Mouse (Mus musculus) CH12.LX (cell line): ENCODE measurements around the gene Rnf10. TPM values are rescaled to one million over a fixed set of nuclear protein-coding genes. Genes with fewer than 3 reads are reported as not detected.

Source experiments
- DNase-seq: peaks from one replicate; pipeline ENCODE4 v3.0.0-alpha.2; 2013; ENCODE audit errors: extremely low read depth
- H3K27ac ChIP-seq: 2 replicates; pipeline ENCODE4 v1.5.1; 2012; ENCODE audit warnings: low read depth, mild to moderate bottlenecking, control low read depth, moderate library complexity; ENCODE audit not compliant: insufficient read depth
- H3K27me3 ChIP-seq: replicated peaks from 2 replicates; pipeline ENCODE3; 2012; ENCODE audit warnings: inconsistent platforms
- H3K36me3 ChIP-seq, 2 experiments: replicated peaks in 1 of 2; 2 replicates each; pipeline versions ENCODE3 to v1.6.1; 2012; ENCODE audit warnings: inconsistent platforms in 1 of 2, low read length in 1 of 2, mild to moderate bottlenecking in 1 of 2, mixed read lengths in 1 of 2, moderate library complexity in 1 of 2; ENCODE audit not compliant: control insufficient read depth in 1 of 2, insufficient read depth in 1 of 2
- H3K4me1 ChIP-seq, 2 experiments: 2 replicates each; pipeline ENCODE4 v1.6.1; 2012; ENCODE audit warnings: inconsistent platforms in 1 of 2, moderate library complexity in 1 of 2; ENCODE audit not compliant: insufficient read depth in 2 of 2, control insufficient read depth in 1 of 2
- H3K4me2 ChIP-seq: 2 replicates; pipeline ENCODE4 v1.6.1; 2012; ENCODE audit warnings: low read depth, mild to moderate bottlenecking, control low read depth; ENCODE audit not compliant: poor library complexity, insufficient read depth, severe bottlenecking
- H3K4me3 ChIP-seq, 3 experiments: fragments of 150-350 bp in 1 of 3; sonication (generic) in 1 of 3; replicated peaks in 1 of 3; 2 replicates each; pipeline versions ENCODE3 to v1.5.1; 2011 to 2012; ENCODE audit warnings: low read depth in 2 of 3, low read length in 2 of 3, mild to moderate bottlenecking in 2 of 3, moderate library complexity in 2 of 3, control low read depth in 1 of 3, improper control_type of control experiment in 1 of 3, inconsistent platforms in 1 of 3, mixed read lengths in 1 of 3; ENCODE audit not compliant: poor library complexity in 1 of 3
- H3K79me2 ChIP-seq: replicated peaks from 2 replicates; pipeline ENCODE4 v1.6.1; 2012; ENCODE audit warnings: mild to moderate bottlenecking, moderate library complexity; ENCODE audit not compliant: control insufficient read depth, poor library complexity, insufficient read depth, severe bottlenecking; ENCODE audit errors: extremely low read depth
- H3K9ac ChIP-seq: 2 replicates; pipeline ENCODE4 v1.6.1; 2012; ENCODE audit warnings: low read depth, mild to moderate bottlenecking, control low read depth, moderate library complexity; ENCODE audit not compliant: insufficient read depth
- H3K9me3 ChIP-seq: replicated peaks from 2 replicates; pipeline ENCODE3; 2012; ENCODE audit warnings: low read length, inconsistent platforms, mixed read lengths
- CTCF ChIP-seq, 2 experiments: IDR thresholded peaks in 1 of 2; conservative IDR thresholded peaks in 1 of 2; 2 replicates each; pipeline ENCODE4 v1.5.1; 2011 to 2012; ENCODE audit warnings: low read depth in 2 of 2, low read length in 2 of 2, improper control_type of control experiment in 1 of 2, inconsistent platforms in 1 of 2, mild to moderate bottlenecking in 1 of 2, moderate library complexity in 1 of 2
- ELF1 ChIP-seq: IDR thresholded peaks from 2 replicates; pipeline ENCODE4 v1.6.1; 2014; ENCODE audit warnings: low read depth, mild to moderate bottlenecking, inconsistent platforms, low read length, improper control_type of control experiment
- EP300 ChIP-seq: IDR thresholded peaks from 2 replicates; pipeline ENCODE4 v1.6.1; 2011; ENCODE audit warnings: low read length, improper control_type of control experiment
- GABPA ChIP-seq: IDR thresholded peaks from 2 replicates; pipeline ENCODE4 v1.6.1; 2012; ENCODE audit warnings: low read depth, low read length, improper control_type of control experiment, inconsistent platforms; ENCODE audit not compliant: insufficient replicate concordance
- HCFC1 ChIP-seq: IDR thresholded peaks from 2 replicates; pipeline ENCODE4 v1.6.1; 2012; ENCODE audit warnings: low read depth, mild to moderate bottlenecking, inconsistent platforms, low read length, improper control_type of control experiment
- JUN ChIP-seq: IDR thresholded peaks from 2 replicates; pipeline ENCODE4 v1.6.1; 2011; ENCODE audit warnings: low read depth, mild to moderate bottlenecking, low read length, improper control_type of control experiment, moderate library complexity; ENCODE audit not compliant: insufficient read depth
- JUND ChIP-seq: conservative IDR thresholded peaks from 2 replicates; pipeline ENCODE4 v1.6.1; 2011; ENCODE audit warnings: low read depth, low read length, improper control_type of control experiment
- KAT2A ChIP-seq: IDR thresholded peaks from 2 replicates; pipeline ENCODE4 v1.6.1; 2012; ENCODE audit warnings: low read length, improper control_type of control experiment, inconsistent platforms; ENCODE audit not compliant: insufficient replicate concordance
- MAFK ChIP-seq: IDR thresholded peaks from 2 replicates; pipeline ENCODE4 v1.6.1; 2011; ENCODE audit warnings: low read length, improper control_type of control experiment; ENCODE audit not compliant: insufficient replicate concordance
- MAX ChIP-seq: IDR thresholded peaks from 2 replicates; pipeline ENCODE4 v1.6.1; 2011; ENCODE audit warnings: low read length, improper control_type of control experiment
- MEF2A ChIP-seq: IDR thresholded peaks from 2 replicates; pipeline ENCODE4 v1.6.1; 2014; ENCODE audit warnings: low read depth, mild to moderate bottlenecking, inconsistent platforms, low read length, improper control_type of control experiment, borderline replicate concordance
- PAX5 ChIP-seq: IDR thresholded peaks from 2 replicates; pipeline ENCODE4 v1.6.1; 2012; ENCODE audit warnings: low read length, inconsistent platforms, mixed read lengths
- POLR2A ChIP-seq: IDR thresholded peaks from 2 replicates; pipeline ENCODE4 v1.6.1; 2011; ENCODE audit warnings: low read depth, mild to moderate bottlenecking, improper control_type of control experiment, low read length
- POLR2AphosphoS2 ChIP-seq: IDR thresholded peaks from 2 replicates; pipeline ENCODE4 v1.6.1; 2011; ENCODE audit warnings: low read depth, low read length, improper control_type of control experiment
- RAD21 ChIP-seq: IDR thresholded peaks from 2 replicates; pipeline ENCODE4 v1.6.1; 2011; ENCODE audit warnings: low read depth, mild to moderate bottlenecking, low read length, improper control_type of control experiment, moderate library complexity
- TBP ChIP-seq: conservative IDR thresholded peaks from 2 replicates; pipeline ENCODE4 v1.6.1; 2011; ENCODE audit warnings: low read depth, low read length, improper control_type of control experiment
- TCF12 ChIP-seq: IDR thresholded peaks from 2 replicates; pipeline ENCODE4 v1.6.1; 2014; ENCODE audit warnings: low read depth, mild to moderate bottlenecking, inconsistent platforms, low read length, improper control_type of control experiment
- UBTF ChIP-seq: IDR thresholded peaks from 2 replicates; pipeline ENCODE4 v1.6.1; 2012; ENCODE audit warnings: low read depth, mild to moderate bottlenecking, inconsistent platforms, low read length, improper control_type of control experiment, moderate library complexity
- USF1 ChIP-seq: IDR thresholded peaks from 2 replicates; pipeline ENCODE4 v1.6.1; 2014; ENCODE audit warnings: low read depth, mild to moderate bottlenecking, inconsistent platforms, low read length, improper control_type of control experiment
- ZKSCAN1 ChIP-seq: IDR thresholded peaks from 2 replicates; pipeline ENCODE4 v1.6.1; 2012; ENCODE audit warnings: low read depth, inconsistent platforms, low read length, improper control_type of control experiment, borderline replicate concordance
- ZNF384 ChIP-seq: IDR thresholded peaks from 2 replicates; pipeline ENCODE4 v1.6.1; 2012; ENCODE audit warnings: low read depth, low read length, improper control_type of control experiment, inconsistent platforms
- dilution Hi-C: fragments of 300-500 bp; cut with MboI; formaldehyde crosslinking; loops from 2 replicates; pipeline ENCODE4 v1.14.3; 2020; ENCODE audit warnings: low sequenced_read_pairs; ENCODE audit not compliant: extremely low pct_unique_long_range_greater_than_20kb, extremely low pct_ligation_motif_present
- in situ Hi-C: fragments of 300-500 bp; cut with MboI; formaldehyde crosslinking; loops from 3 replicates; pipeline ENCODE4 v1.14.3; 2019; ENCODE audit warnings: low sequenced_read_pairs, low pct_ligation_motif_present, low pct_unique_long_range_greater_than_20kb, mixed read lengths
- polyA plus RNA-seq: library from polyadenylated mRNA; unstranded; fragments of >175 nt; gene quantifications from 2 replicates; pipeline ENCODE4 v1.2.1, GENCODE M21; 2012; ENCODE audit warnings: low read depth; ENCODE audit not compliant: insufficient read length
- total RNA-seq, 2 experiments: library from RNA; depleted of rRNA; stranded (reverse); fragments of 300-350 nt in 1 of 2; fragments of >200 nt in 1 of 2; gene quantifications; 2 replicates each; pipeline ENCODE4 v1.2.3; 2012 to 2014

Gene Rnf10
- total and polyA plus RNA-seq, 3 experiments, result 38.5 to 187 (median 63.6) TPM

- dilution Hi-C loops (no loop called here), in situ Hi-C loops (no loop called here)
- no peak for TF ChIP-seq JUND
- no peak for TF ChIP-seq ELF1
- TF ChIP-seq USF1, result no peak
- TF ChIP-seq JUN, result no peak
- no peak for TF ChIP-seq POLR2A
- TF ChIP-seq TBP, result no peak
- TF ChIP-seq CTCF (conservative IDR thresholded peaks at IDR 0.05 in 1 of 2, IDR thresholded peaks at IDR 0.05 in 1 of 2; ENCODE audit: low read depth in 2 of 2, low read length in 2 of 2), result no peak
- no peak for TF ChIP-seq TCF12
- Histone ChIP-seq H3K27ac (no peak overlapping the region), H3K79me2 (peaks cover 11% of the 10 kb centered on the region), H3K9me3 (no peaks in the 10 kb centered on the region), H3K9ac (no peak overlapping the region), H3K4me1 (peaks cover 12 to 28% of the 10 kb centered on the region in 2 experiments), H3K27me3 (peaks cover 2% of the 10 kb centered on the region), H3K4me2 (no peak overlapping the region), H3K4me3 (no peak overlapping the region), H3K36me3 (peaks cover 0 to 2% of the 10 kb centered on the region in 2 experiments)
- no peak for DNase-seq
These were observed 38.2 kb downstream of the Rnf10 start for GRCm38 (mm10) chr5:115234519-115234918.

GRCm38 (mm10) chr5:115233031-115233780 is 39.5 kb downstream of the Rnf10 start:
- peaks cover 2% of the 10 kb centered on the region; the same call in 1 of the 2 replicates for H3K79me2 ChIP-seq
- TF ChIP-seq UBTF, result no peak
- TF ChIP-seq KAT2A, result no peak
- no peak for TF ChIP-seq HCFC1
- no peak for TF ChIP-seq TBP
- no peak for TF ChIP-seq JUN
- TF ChIP-seq MAFK, result no peak
- TF ChIP-seq JUND, result no peak
- no peak for TF ChIP-seq ZKSCAN1
- no peak for TF ChIP-seq PAX5
- TF ChIP-seq RAD21, result no peak
- TF ChIP-seq ZNF384, result no peak
- TF ChIP-seq EP300, result no peak
- no peak for TF ChIP-seq MAX
- no peak for TF ChIP-seq POLR2AphosphoS2
- TF ChIP-seq MEF2A, result no peak
- TF ChIP-seq GABPA, result no peak
- dilution Hi-C loops (no loop called here), in situ Hi-C loops (no loop called here)
- H3K27me3 ChIP-seq, result peaks cover 2% of the 10 kb centered on the region
- no peak for DNase-seq
- no peak overlapping the region for H3K9ac ChIP-seq
- peaks cover 12 to 20% of the 10 kb centered on the region in 2 experiments for H3K4me1 ChIP-seq
- H3K9me3 ChIP-seq, result no peaks in the 10 kb centered on the region
- H3K4me2 ChIP-seq, result no peak overlapping the region
- H3K4me3 ChIP-seq, result no peak overlapping the region
- H3K36me3 ChIP-seq, result no peaks in the 10 kb centered on the region
- H3K27ac ChIP-seq, result no peak overlapping the region
